Mouse (Mus musculus) layer of hippocampus, adult 8-10 months (tissue): ENCODE measurements around the gene Hmx2. TPM values are rescaled to one million over a fixed set of nuclear protein-coding genes. Genes with fewer than 3 reads are reported as not detected.
A peak's percentile ranks its signal among the peaks of the same experiment; 100 is the strongest.

Experiments
- DNase-seq, 2 experiments: peaks; one replicate each; pipeline ENCODE4 v3.0.0; 2022; ENCODE audit warnings: low spot score in 2 of 2
- total RNA-seq, 4 experiments: library from RNA; stranded (reverse); gene quantifications; 2 replicates each; pipeline ENCODE4 v1.2.4; 2022

Gene Hmx2
- not detected for total RNA-seq

DNA sequence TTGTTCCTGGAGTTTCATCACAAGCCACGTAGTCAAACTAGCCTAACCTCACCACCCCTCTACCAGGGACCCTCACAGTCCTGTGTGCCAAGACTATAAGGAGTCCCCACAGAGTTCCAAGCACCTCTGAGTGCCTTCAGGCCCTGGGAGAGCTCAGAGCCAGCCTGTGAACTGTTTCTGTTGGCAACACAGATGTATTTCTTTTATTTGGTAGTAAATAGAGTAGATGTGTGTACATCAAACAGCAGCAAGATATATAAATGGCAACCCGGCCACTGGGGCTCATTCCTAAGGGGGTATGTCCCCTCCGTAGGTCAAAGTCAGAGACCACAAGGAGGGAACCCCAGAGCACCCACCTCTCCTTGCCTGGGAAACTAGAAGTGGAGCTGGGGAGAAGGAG lies at the start of gene Hmx2:
Gene Hmx2 (plus strand): TSS at position 301 of the 400 bp plus-strand sequence.
- no peak for DNase-seq

DNA sequence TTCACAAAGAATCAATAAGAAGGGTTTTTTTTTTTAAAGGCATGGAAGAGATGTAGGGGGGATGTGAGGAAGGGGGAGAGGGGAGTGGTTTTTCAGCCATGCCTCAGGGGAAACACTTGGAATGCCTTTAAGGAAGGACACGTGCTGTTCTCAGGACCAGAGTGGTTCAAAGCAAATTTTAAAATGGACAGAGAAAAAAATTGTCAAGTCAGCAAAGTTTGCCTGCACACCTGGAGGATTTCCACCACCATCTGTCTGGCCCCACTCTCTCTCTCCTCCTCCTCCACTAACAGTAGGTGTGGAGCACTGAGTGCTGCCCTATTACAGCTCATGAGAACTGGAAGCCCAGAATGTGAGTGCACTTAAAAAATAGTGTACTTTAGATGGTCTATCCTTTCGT lies 44.8 kb upstream of the Hmx2 start:
- DNase-seq: no peak

DNA sequence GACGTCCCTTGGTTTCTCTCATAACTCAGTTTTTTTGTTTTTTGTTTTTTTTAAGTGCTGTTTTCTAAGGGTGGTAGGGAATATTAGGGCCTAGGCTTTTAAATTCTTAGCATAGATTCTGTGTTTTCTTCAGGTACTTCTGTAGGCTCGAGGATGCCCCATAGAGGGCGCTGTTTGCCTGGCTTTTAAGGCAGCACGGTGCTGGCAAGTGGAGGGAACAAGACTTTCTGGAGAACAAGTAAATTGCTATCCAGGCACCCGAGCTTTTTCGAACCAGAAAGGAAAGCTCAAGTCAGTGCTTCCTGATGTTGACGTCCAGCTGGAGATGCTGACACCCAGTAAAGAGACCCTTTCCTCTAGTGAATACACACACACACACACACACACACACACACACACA lies 8.6 kb upstream of the Hmx2 start:
- peak; percentile 50 to 84 for DNase-seq

DNA sequence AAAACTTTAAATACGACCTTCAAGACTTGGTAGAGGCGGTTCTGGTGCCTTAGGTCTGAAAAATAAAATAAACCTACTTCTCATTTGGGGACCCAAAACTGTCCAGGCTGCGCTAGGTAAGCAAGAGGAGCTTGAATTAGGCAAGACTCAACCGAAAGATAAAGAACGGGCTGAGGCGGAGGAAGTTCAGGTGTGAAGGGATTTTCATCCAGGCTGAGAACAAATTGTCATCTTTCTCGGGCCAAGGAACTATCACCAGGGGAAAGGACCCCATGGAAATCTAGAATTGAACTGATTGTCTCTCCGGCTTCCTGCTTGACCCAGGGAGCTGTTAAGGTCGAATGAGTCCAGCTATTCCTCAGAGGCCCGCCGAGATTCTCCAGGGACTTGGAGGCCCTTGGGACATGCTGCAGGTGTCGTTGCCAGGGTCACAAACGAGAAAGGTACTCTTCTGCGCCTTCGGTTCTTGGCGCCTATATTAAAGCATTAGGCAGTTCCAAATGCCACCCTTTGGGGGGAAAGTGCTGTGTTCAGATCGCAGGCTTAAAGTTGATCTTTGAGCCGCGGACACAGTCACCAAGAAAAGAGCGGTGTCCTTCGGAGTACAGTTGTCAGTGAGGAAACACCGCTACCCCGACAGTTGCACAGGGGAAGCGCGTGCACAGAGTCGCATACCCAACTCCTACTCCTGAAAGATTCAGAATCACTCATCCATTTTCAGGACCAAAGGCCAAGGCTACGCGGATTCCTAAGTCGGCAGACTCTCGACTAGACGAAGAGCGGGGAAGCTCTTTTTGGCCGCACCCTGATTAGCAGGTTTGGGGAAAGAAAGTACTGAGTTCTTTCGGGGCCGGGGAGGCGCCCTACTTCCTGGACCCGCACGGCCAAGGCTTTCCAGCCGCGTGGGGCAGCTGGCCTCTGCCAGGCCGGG lies 7.1 kb upstream of the Hmx2 start:
- DNase-seq: no peak

DNA sequence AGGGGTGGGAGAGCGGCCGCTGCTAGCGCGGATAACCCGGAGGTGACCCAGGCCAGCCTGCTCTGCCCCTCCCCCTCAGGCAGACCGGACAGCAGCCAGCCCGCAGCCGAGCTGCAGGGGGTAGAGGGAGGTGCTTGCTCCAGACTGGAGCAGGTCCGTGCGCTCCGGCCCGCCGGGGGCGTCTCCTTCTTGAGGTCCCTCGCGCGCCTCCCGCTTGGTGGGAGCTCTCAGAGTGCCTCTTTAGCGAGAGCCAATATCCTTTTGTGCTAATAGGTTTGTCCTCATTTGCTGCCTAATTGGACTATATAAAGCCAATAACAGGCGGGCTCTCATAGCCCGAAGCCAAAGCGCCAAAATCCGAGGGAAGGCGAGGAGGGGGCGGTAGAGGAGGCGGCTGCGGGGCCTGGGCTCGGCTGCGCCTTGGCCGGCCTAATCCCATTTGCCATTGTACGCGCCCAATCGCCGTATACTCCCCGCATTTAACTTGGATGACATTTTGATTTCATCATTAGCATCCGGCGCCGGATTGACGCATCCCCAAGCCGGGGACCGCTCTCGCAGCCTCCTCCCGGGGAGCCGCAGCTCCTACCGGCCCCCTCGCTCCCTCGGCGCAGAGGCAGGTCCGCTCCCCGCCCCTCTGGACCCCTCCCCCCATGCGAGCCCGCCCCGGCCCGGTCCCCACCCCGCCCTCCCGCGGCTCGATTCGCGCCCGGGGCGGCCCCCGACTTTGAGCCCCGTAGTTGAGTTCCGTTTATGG lies 6.3 kb upstream of the Hmx2 start, which contains the start of gene Hmx3:
Gene Hmx3 (plus strand): TSS at position 753 of the 757 bp plus-strand sequence.
- DNase-seq: no peak

DNA sequence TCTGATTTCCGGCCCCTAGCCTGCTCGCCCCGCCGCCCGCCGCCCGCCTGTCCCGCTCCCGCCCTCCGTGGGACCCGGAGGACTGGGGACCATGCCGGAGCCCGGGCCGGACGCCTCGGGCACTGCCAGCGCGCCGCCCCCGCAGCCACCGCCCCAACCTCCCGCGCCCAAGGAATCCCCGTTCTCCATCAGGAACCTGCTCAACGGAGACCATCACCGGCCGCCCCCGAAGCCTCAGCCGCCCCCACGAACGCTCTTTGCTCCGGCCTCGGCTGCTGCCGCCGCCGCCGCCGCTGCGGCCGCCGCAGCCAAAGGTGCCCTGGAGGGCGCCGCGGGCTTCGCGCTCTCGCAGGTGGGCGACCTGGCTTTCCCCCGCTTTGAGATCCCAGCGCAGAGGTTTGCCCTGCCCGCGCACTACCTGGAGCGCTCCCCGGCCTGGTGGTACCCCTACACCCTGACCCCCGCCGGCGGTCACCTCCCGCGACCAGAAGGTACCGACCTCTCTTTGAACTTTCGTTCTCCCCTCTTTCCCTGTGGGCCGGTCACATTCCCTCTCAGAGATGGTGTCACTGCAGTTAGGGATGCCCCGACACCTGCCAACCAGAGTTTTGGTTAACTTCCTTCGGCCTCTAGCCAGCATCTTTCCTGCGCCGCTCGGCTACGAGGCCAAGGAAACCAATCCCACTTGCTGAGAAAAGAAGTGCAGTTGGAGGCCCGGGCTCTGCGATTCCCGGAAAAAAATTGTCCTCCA lies 5.5 kb upstream of the Hmx2 start:
- DNase-seq: no peak

DNA sequence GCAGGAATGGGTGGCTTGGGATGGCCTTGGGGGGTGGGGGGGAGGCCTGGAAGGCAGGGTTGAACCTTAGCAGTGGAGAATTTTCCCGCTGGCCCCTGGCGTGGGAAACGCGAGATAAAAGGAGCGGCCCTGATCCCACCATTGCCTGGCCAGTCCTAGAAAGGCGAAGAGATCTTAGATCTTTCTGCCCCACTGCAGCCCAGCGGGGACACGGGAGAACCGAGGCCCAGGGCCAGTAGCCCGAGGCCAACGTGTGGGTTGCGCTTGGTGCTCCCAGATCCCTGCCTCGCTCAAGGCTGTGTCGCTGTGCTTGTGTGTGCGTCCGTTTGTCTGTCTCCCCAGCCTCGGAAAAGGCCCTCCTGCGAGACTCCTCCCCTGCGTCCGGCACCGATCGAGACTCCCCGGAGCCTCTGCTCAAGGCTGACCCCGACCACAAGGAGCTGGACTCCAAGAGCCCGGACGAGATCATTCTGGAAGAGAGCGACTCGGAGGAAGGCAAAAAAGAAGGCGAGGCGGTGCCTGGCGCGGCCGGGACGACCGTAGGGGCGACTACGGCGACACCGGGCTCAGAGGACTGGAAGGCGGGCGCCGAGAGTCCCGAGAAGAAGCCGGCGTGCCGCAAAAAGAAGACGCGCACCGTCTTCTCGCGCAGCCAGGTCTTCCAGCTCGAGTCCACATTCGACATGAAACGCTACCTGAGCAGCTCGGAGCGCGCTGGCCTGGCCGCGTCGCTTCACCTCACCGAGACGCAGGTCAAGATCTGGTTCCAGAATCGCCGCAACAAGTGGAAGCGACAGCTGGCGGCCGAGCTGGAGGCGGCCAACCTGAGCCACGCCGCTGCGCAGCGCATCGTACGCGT lies 4.7 kb upstream of the Hmx2 start:
- no peak for DNase-seq

DNA sequence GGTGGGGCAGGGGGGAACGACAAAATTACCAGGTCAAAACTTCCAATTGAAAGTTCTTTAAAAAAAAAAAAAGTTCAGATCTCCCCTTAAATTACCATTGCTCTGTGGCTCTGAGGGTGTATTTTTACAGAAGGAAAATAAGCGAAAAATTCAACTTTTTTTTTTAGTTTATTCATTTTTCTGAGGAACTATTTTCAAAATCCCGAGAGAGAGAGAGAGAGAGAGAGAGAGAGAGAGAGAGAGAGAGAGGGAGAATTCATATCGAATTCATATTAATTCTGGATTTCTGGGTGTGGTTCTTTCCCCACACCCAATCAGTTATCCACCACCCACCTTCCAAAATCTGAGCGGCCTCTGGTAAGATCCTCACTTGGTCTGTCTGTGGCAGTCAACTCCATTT lies 3.7 kb upstream of the Hmx2 start:
- no peak for DNase-seq

DNA sequence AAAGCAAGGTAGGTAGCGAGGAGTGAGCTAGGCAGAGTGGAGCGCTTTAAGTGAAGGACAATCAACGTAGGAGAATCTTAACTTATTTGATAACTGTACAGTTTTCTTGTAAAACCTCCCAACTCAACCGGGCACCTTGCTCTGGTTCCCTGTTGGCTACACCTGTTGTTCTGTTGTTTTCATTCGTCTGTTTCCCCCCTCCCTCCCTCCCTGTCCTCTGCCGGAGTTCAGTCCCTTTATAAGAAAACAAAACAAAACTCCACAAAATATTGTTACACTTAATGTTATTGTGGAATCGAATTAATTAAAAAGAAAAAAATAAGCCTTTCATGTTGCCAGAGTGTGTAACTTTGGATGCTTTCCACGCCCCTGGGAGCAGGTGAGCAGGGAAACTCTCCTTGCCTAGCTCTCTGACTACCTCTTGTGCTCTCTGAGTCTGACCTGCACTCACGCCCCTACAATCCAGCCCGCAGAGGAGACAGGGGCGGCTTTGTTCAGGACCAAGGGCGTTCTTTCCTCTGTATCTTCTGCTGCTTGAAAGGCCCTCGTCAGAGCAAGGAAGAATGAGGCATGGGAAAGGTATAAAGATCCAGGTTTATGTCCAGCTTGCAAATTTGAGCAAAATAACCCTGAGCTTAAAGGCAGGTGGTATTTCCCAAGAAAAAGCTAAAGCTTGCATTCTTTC lies 2.7 kb upstream of the Hmx2 start:
- no peak for DNase-seq

DNA sequence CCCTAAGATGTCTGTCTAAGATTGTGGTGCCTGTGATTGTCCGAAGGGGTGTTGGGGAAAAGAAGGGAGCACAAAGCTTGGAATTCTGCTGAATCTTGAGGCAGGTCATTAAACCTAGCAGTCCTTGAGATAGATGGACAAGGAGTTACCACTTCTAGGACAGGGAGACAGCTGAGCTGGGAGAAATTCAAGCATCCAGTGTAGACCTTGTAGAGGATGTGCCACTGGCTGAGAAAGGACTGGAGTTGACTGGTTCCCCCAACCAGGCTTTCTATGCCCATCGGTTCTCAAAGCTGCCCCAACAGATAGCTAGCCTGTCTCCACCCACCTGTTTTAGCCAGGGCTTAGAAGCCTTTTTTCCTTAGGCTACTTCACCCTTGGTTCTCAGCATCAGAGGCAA lies 2.1 kb upstream of the Hmx2 start:
- DNase-seq: no peak

DNA sequence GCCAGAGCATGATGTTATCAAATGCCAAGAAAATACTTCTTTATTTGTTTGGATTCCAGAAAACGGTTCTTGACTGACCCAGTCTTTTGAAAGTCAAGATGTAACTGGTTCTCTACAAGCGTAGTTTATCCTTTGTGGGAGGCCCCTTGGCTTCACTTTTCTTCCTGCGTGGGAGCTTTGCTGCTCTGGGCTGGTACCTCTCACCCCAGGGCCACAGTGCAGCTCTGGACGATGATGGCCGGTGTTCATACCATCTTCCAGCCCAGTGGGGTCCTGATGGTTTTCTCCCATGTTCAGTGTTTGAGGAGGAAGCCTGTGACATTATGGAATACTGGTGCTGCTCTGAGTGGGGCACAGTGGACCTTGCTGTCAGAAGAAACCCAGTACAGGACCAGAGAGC lies 1.1 kb upstream of the Hmx2 start:
- DNase-seq: no peak

DNA sequence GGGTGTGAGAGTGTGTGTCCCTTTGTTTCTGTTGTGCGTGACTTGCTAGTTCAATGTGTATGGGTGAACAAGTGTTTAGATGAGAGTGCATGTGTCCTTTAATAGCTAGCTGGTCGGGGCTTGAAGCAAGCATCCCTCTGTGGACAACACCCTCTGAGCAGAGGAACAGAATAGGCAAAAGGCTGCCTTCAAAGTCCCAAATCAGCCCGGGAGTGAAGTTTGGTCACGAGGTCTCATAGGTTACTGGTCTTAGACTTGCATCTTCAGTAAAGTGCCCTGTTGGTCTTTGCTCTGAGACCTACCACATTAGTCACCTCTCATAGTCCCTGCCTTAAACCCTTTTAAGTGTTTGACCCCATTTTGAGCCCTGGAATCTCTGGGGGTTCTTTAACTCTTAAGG lies 2.9 kb downstream of the Hmx2 start:
- no peak for DNase-seq

DNA sequence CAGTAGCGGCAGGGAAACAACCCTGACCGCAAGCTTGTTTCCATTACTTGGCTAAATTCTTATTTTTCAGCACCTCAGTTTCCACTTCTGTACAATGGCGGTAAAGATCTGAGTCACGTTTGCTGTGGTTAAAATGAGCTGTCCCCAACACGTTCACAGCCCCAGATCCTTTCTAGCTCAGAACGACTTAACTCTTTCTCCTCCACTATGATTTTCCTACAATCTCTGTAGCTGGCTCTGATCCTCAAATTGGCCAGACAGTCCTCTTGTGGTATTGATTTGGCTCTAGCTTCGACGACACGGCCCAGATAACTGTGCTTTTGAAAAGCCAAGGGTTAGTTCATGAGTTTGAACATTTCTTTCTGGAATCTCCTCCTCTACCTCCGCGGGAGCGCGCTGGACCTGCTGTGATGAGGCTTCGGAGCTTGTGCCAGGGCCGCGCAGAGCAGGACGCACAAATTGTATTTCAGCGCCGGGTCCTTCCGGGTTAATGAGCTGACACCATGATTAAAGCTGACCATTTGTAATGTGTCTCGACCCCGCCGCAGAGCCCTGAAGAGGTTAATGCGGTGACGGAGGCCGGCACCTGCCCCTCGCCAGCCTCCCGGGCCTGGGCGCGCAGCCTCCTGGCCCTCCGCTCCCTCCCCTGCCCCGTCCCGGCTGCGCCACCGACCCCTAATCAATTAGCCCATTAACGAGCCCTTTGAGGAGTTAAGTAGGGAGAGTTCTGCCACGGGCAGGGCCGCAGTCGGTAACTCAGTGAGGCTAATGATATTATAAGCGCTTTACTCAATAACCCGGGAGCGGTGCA lies 3.6 kb downstream of the Hmx2 start:
- no peak for DNase-seq

DNA sequence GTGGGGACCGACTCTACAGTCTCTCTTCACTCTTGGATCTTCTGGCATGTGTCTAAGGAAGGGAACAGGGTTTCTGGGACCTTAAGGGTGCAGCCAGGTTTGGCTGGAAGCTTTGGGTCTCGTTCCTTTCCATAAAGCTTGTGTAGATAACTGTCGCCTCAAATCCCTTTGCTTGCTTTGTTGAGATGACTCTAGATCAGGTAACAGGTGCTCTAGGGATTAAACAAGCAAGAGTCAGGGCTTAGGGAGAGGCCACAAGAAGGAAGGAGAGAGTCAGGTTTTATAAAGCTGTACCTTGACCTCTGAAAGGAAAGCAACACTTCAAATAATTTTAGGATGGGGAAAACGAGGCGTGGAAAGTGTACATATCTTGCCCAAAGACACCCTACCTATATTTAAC lies 4.2 kb downstream of the Hmx2 start:
- DNase-seq: no peak

DNA sequence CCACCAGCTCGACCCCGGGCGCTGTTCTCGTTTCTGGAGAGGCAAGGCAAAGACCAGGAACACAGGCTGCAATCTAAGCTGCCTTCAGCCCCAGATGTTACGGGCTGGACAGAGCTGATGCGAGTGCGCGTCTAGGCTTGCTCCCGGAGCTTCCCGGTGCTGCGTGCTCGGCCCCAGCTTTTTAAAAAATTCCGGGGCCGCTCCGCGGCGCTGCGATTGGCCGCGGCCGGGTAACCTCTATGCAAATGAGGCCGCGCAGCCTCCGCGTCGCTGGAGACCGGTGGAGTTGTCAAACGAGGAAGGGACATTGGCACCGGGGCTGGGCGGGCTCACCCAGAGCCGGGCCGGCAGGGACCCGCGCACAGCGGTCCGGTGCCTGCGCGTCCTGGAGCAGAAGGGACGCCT lies 5.2 kb downstream of the Hmx2 start:
- no peak for DNase-seq

DNA sequence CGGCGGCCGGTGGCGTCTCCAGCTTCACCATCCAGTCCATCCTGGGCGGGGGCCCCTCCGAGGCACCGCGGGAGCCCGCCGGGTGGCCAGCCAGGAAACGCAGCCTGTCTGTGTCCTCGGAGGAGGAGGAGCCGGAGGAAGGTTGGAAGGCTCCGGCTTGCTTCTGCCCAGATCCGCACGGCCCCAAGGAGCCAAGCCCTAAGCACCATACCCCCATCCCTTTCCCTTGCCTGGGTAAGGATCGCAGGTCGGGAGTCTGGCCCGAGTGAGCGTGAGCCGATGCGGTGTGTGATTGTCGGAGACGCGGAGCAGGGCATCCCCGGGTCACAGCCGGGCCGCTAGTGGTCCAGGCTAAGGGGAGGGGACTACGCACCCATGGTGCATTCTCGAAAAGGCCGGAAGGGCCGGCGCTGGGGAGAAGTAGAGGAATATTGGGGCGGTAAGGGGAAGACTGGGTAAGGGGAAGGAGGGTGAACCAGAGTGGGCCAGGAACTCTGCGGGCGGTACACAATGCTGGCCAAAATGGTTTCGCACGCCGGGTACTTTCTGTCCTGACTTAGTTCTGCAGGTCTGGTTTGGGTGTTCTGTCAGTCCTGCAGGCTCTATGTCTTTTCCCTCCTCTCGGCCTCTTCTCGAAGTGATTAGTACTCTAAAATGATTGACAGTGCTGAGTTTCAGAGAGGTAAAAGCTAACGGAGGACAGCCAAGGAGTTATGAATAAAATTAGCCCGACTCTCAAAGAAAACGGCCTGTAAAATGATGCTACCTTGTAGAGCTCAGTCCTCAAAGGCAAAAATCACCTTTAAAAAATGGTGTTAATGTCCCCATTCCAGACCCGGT lies 6.0 kb downstream of the Hmx2 start:
- DNase-seq: no peak

DNA sequence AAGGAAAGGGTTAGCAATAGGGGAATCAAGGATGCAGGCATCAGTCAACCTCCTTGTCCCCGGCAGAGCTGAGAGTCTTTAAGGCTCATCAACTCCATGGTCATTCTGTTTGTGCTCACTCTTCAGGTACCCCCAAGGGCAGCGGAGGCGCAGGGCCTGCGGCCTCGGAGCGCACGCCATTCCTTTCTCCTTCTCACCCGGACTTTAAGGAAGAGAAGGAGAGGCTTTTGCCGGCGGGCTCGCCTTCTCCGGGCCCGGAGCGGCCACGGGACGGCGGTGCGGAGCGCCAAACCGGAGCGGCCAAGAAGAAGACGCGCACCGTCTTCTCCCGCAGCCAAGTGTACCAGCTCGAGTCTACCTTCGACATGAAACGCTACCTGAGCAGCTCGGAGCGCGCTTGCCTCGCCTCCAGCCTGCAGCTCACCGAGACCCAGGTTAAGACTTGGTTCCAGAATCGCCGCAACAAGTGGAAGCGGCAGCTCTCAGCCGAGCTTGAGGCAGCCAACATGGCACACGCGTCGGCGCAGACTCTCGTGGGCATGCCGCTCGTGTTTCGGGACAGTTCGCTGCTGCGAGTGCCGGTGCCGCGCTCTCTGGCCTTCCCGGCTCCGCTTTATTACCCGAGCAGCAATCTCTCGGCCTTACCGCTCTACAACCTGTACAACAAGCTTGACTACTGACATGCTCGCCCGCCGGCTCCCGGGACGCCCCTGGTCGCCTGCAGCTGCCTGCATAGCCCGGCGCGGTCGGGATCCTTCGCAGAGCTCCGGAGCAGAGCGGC lies 6.9 kb downstream of the Hmx2 start:
- DNase-seq: no peak

DNA sequence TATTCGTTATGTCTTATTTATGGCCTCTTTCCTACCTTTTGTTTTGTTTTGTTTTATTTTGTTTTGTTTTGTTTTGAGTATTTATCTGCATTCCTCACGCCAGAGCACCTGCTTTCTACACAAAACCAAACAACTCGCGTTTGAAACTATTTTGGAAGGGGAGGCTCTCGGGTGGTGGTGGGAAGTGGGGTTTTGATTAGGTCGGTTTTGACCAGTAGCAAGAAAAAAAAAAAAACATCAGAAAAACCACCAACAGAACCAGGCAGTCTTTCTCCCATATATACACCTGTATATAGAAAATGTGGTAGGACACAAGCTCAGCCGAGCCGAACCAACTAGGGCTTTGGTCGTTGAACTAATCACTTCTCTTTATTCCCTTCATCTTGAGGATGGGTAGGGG lies 7.5 kb downstream of the Hmx2 start:
- DNase-seq: no peak
